Mouse (Mus musculus) MEL (cell line): ENCODE results near the gene Ak4. TPM values are rescaled to one million over a fixed set of nuclear protein-coding genes. Genes with fewer than 3 reads are reported as not detected.

Experiments
- DNase-seq: peaks from one replicate; pipeline ENCODE4 v3.0.0; 2011; ENCODE audit warnings: low read depth, low spot score
- H3K27ac ChIP-seq: 2 replicates; pipeline ENCODE4 v1.5.1; 2012; ENCODE audit warnings: low read depth, mild to moderate bottlenecking, control low read depth, low read length, moderate library complexity; ENCODE audit not compliant: control insufficient read depth
- H3K27me3 ChIP-seq, 2 experiments: fragments of 150-350 bp in 1 of 2; sonication (generic) in 1 of 2; 2 replicates each; pipeline ENCODE4 v1.6.1; 2012; ENCODE audit warnings: low read length in 2 of 2, mild to moderate bottlenecking in 2 of 2, improper control_type of control experiment in 1 of 2, moderate library complexity in 1 of 2; ENCODE audit not compliant: insufficient read depth in 2 of 2, control insufficient read depth in 1 of 2
- H3K36me3 ChIP-seq, 2 experiments: 2 replicates each; pipeline ENCODE4 v1.6.1; 2012 to 2014; ENCODE audit warnings: low read length in 2 of 2, improper control_type of control experiment in 1 of 2, inconsistent platforms in 1 of 2, mild to moderate bottlenecking in 1 of 2; ENCODE audit not compliant: insufficient read depth in 2 of 2, control insufficient read depth in 1 of 2
- H3K4me1 ChIP-seq, 2 experiments: fragments of 150-350 bp in 1 of 2; sonication (generic) in 1 of 2; 2 replicates each; pipeline ENCODE4 v1.6.1; 2012; ENCODE audit warnings: low read length in 2 of 2, improper control_type of control experiment in 1 of 2, mild to moderate bottlenecking in 1 of 2; ENCODE audit not compliant: insufficient read depth in 2 of 2, control insufficient read depth in 1 of 2
- H3K4me3 ChIP-seq, 2 experiments: fragments of 150-350 bp in 1 of 2; sonication (generic) in 1 of 2; 2 replicates each; pipeline ENCODE4 v1.5.1; 2012; ENCODE audit warnings: low read depth in 2 of 2, low read length in 2 of 2, mild to moderate bottlenecking in 2 of 2, moderate library complexity in 2 of 2, control low read depth in 1 of 2, improper control_type of control experiment in 1 of 2; ENCODE audit not compliant: control insufficient read depth in 1 of 2, insufficient read depth in 1 of 2
- H3K79me2 ChIP-seq: 2 replicates; pipeline ENCODE4 v1.6.1; 2012; ENCODE audit warnings: mild to moderate bottlenecking, low read length, moderate library complexity; ENCODE audit not compliant: control insufficient read depth, poor library complexity, insufficient read depth
- H3K9ac ChIP-seq: 2 replicates; pipeline ENCODE4 v1.6.1; 2012; ENCODE audit warnings: low read depth, mild to moderate bottlenecking, control low read depth, low read length, moderate library complexity; ENCODE audit not compliant: control insufficient read depth, poor library complexity, severe bottlenecking
- H3K9me3 ChIP-seq: fragments of 150-350 bp; sonication (generic); replicated peaks from 2 replicates; pipeline ENCODE4 v1.6.1; 2012; ENCODE audit warnings: mild to moderate bottlenecking, low read length, improper control_type of control experiment, moderate library complexity; ENCODE audit not compliant: insufficient read depth
- CTCF ChIP-seq, 3 experiments: IDR thresholded peaks in 2 of 3; conservative IDR thresholded peaks in 1 of 3; 2 replicates each; pipeline ENCODE4 v1.5.1; 2011 to 2012; ENCODE audit warnings: low read length in 3 of 3, low read depth in 2 of 3, mild to moderate bottlenecking in 2 of 3, improper control_type of control experiment in 1 of 3, inconsistent platforms in 1 of 3, mixed read lengths in 1 of 3, moderate library complexity in 1 of 3; ENCODE audit not compliant: control insufficient read depth in 1 of 3, insufficient read depth in 1 of 3, poor library complexity in 1 of 3, severe bottlenecking in 1 of 3
- GATA1 ChIP-seq: IDR thresholded peaks from 2 replicates; pipeline ENCODE4 v1.6.1; 2011; ENCODE audit warnings: low read depth, low read length, improper control_type of control experiment
- JUND ChIP-seq: IDR thresholded peaks from 2 replicates; pipeline ENCODE4 v1.6.1; 2011; ENCODE audit warnings: low read depth, mild to moderate bottlenecking, improper control_type of control experiment, low read length
- MAFK ChIP-seq: IDR thresholded peaks from 2 replicates; pipeline ENCODE4 v1.6.1; 2011; ENCODE audit warnings: low read depth, mild to moderate bottlenecking, low read length, improper control_type of control experiment, borderline replicate concordance
- MEF2A ChIP-seq: IDR thresholded peaks from 2 replicates; pipeline ENCODE4 v1.6.1; 2014; ENCODE audit warnings: low read depth, mild to moderate bottlenecking, inconsistent platforms, low read length, improper control_type of control experiment; ENCODE audit not compliant: poor library complexity, insufficient replicate concordance, severe bottlenecking; ENCODE audit errors: extremely low read depth
- MYC ChIP-seq: IDR thresholded peaks from 2 replicates; pipeline ENCODE4 v1.6.1; 2011; ENCODE audit warnings: low read depth, mild to moderate bottlenecking, low read length, improper control_type of control experiment, moderate library complexity
- NELFE ChIP-seq: IDR thresholded peaks from 2 replicates; pipeline ENCODE4 v1.6.1; 2011; ENCODE audit warnings: low read depth, low read length, improper control_type of control experiment
- NRF1 ChIP-seq: IDR thresholded peaks from 2 replicates; pipeline ENCODE4 v1.6.1; 2014; ENCODE audit warnings: low read depth, mild to moderate bottlenecking, inconsistent platforms, low read length, improper control_type of control experiment, moderate library complexity; ENCODE audit not compliant: poor library complexity, insufficient read depth, severe bottlenecking
- RCOR1 ChIP-seq: IDR thresholded peaks from 2 replicates; pipeline ENCODE4 v1.6.1; 2012; ENCODE audit warnings: low read depth, mild to moderate bottlenecking, inconsistent platforms, low read length, improper control_type of control experiment
- SMC3 ChIP-seq: IDR thresholded peaks from 2 replicates; pipeline ENCODE4 v1.6.1; 2011; ENCODE audit warnings: low read depth, low read length, improper control_type of control experiment
- USF1 ChIP-seq: IDR thresholded peaks from 2 replicates; pipeline ENCODE4 v1.6.1; 2014; ENCODE audit warnings: low read depth, mild to moderate bottlenecking, inconsistent platforms, low read length, improper control_type of control experiment, moderate library complexity
- USF2 ChIP-seq, 2 experiments: IDR thresholded peaks; 2 replicates each; pipeline ENCODE4 v1.6.1; 2011 to 2012; ENCODE audit warnings: improper control_type of control experiment in 2 of 2, low read length in 2 of 2, borderline replicate concordance in 1 of 2, inconsistent platforms in 1 of 2, low read depth in 1 of 2, mild to moderate bottlenecking in 1 of 2; ENCODE audit not compliant: insufficient read depth in 1 of 2
- ZC3H11A ChIP-seq: IDR thresholded peaks from 2 replicates; pipeline ENCODE4 v1.6.1; 2012; ENCODE audit warnings: low read depth, mild to moderate bottlenecking, inconsistent platforms, low read length, improper control_type of control experiment
- ZKSCAN1 ChIP-seq: IDR thresholded peaks from 2 replicates; pipeline ENCODE4 v1.6.1; 2012; ENCODE audit warnings: low read depth, mild to moderate bottlenecking, inconsistent platforms, low read length, improper control_type of control experiment, moderate library complexity
- polyA plus RNA-seq, 2 experiments: library from polyadenylated mRNA; stranded (reverse) in 1 of 2; unstranded in 1 of 2; fragments of >175 nt in 1 of 2; fragments of >200 nt in 1 of 2; gene quantifications; 2 replicates each; pipeline versions ENCODE4 v1.2.1 to v1.2.4; 2012; ENCODE audit warnings: low replicate concordance in 2 of 2, low read depth in 1 of 2; ENCODE audit not compliant: insufficient read length in 2 of 2, insufficient read depth in 1 of 2, missing spikeins in 1 of 2
- total RNA-seq: library from RNA; depleted of rRNA; stranded (reverse); fragments of 300-350 nt; gene quantifications from 2 replicates; pipeline ENCODE4 v1.2.3, GENCODE M21; 2012

Ak4 gene
- total and polyA plus RNA-seq, 3 experiments, result 18.3 to 25.4 TPM; not detected in 1

DNA sequence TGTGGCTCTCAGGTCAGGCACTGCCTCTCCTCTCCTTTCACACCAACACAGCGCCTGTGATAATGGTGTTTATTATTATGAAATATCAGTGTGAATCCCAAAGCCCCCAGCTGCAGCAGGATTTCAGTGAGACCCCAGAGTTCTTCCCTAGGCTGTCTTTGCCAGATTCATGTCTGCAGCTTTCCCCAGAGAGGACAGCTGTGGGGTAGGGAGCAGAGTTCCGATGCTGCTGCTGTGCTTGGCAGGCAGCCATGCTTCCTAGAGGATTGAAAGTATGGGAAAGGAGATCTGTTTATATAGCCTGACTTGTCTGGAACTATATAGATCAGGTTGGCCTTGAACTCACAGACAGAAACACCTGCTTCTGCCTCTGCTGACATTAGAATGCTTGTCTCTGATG lies 43.0 kb downstream of the Ak4 start:
- no peak for DNase-seq
- H3K4me3 ChIP-seq, result no peak overlapping the region

DNA sequence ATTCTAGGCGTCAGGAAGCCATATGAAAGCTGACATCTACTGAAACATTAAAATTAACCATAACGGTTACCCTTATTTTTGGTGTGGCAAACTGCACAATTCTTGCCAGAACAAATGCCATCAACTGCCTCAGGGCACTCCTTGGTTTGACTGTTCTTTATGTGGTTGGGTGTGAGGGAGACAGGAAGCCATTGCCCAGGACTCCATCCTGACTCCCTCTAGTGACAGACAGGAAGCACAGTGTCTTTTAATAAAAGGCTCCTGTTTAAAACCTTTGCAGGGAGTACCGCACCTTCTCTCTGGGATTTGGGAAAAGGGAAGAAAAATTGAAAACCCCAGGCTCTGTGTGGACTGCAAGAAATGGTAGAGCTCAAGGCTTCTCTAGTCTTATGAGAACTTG lies 47.2 kb downstream of the Ak4 start:
- H3K9me3 ChIP-seq, result no peaks in the 10 kb centered on the region
- no peaks in the 10 kb centered on the region for H3K36me3 ChIP-seq
- no peaks in the 10 kb centered on the region for H3K27me3 ChIP-seq
- no peak for DNase-seq
- H3K4me1 ChIP-seq, result no peaks in the 10 kb centered on the region
- no peak overlapping the region for H3K9ac ChIP-seq
- H3K79me2 ChIP-seq, result no peaks in the 10 kb centered on the region
- H3K27ac ChIP-seq, result no peak overlapping the region
- TF ChIP-seq MYC (no peak), MEF2A (no peak), USF1 (no peak), CTCF (IDR thresholded peaks at IDR 0.05 in 2 of 3, conservative IDR thresholded peaks at IDR 0.05 in 1 of 3; ENCODE audit: control insufficient read depth in 1 of 3, insufficient read depth in 1 of 3, low read depth in 2 of 3, low read length in 3 of 3, poor library complexity in 1 of 3, severe bottlenecking in 1 of 3) (peak in 1 of 3 experiments; percentile 20; a peak in 1 of 6 replicates), NRF1 (no peak), SMC3 (peak; percentile 25; the same call in 1 of the 2 replicates), ZKSCAN1 (no peak), ZC3H11A (no peak)
- H3K4me3 ChIP-seq, result no peak overlapping the region

More for the DNA sequence above, 43.0 kb downstream of the Ak4 start:
- TF ChIP-seq MAFK (no peak), MEF2A (no peak), GATA1 (no peak), USF2 (IDR thresholded peaks at IDR 0.05; ENCODE audit: borderline replicate concordance in 1 of 2, insufficient read depth in 1 of 2, low read depth in 1 of 2, low read length in 2 of 2) (no peak), NELFE (no peak), NRF1 (no peak), JUND (no peak), ZC3H11A (no peak), RCOR1 (no peak)
- TF ChIP-seq, all 39 proteins: peak for 0
- Histone ChIP-seq H3K27me3 (no peaks in the 10 kb centered on the region), H3K9ac (no peak overlapping the region), H3K27ac (no peak overlapping the region), H3K9me3 (no peaks in the 10 kb centered on the region), H3K36me3 (0 out of 4 replicates have a peak, but pooled peaks cover 0 to 2% of the 10 kb centered on the region in 2 experiments), H3K4me1 (no peaks in the 10 kb centered on the region), H3K79me2 (no peaks in the 10 kb centered on the region)
